Comparison of ENCODE assay signal across 8 mouse cellular contexts in the genomic region with DNA sequence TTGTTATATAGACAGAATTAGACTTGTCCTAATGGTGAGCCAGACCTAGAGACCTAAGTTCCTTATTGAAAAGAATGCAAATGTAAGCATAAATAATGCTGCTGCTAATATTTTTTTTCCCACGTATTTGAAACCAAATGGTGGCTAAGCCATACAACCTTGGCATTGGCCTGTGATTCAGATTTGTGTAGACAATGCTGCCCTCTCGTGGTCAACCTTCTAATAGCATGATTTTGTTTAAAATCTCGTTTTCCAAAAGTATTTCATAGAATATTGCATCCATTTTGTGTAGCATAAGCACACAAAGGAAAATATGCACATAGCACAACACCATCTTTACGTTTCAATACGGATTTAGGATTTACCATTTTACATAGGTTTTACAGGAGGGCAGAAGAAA.
DNase-seq lines count a peak whose midpoint lies in the region; ATAC-seq and TF ChIP-seq lines count a peak whose summit lies in the region.

No protein-coding gene starts in this region.

- TF ChIP-seq CTCF in forebrain, postnatal 0 days (IDR thresholded peaks at IDR 0.05; ENCODE audit: low read depth): peak; percentile 86
- peak; percentile 16; the same call in 1 of the 2 replicates for TF ChIP-seq CTCF in spleen, adult 2 months (IDR thresholded peaks at IDR 0.05; ENCODE audit: extremely low read depth, insufficient read depth, insufficient read length, insufficient replicate concordance)

- H3K27me3 ChIP-seq in forebrain, postnatal 0 days (ENCODE audit: insufficient read depth, low read length): no peaks in the 10 kb centered on the region
- no peaks in the 10 kb centered on the region for H3K27me3 ChIP-seq in forebrain, embryonic 13.5 days
- H3K27me3 ChIP-seq in embryonic facial prominence, embryonic 11.5 days (ENCODE audit: control insufficient read depth, insufficient read depth, low read length): no peaks in the 10 kb centered on the region
- H3K27me3 ChIP-seq in spleen, adult 2 months (ENCODE audit: control insufficient read depth, insufficient read depth, low read length): no peaks in the 10 kb centered on the region

- peak; percentile 16; the same call in 1 of the 2 replicates for ATAC-seq in forebrain, postnatal 0 days
- ATAC-seq in forebrain, embryonic 13.5 days: no peak
- no peak for ATAC-seq in embryonic facial prominence, embryonic 11.5 days (replicated peaks; ENCODE audit: insufficient number of reproducible peaks, low FRiP score, low TSS enrichment, low read depth)

- H3K36me3 ChIP-seq in forebrain, postnatal 0 days (ENCODE audit: insufficient read depth): no peaks in the 10 kb centered on the region
- no peaks in the 10 kb centered on the region for H3K36me3 ChIP-seq in forebrain, embryonic 13.5 days (ENCODE audit: poor library complexity, severe bottlenecking)
- no peaks in the 10 kb centered on the region for H3K36me3 ChIP-seq in embryonic facial prominence, embryonic 11.5 days (replicated peaks; ENCODE audit: control insufficient read depth, insufficient read depth, low read depth, low read length)
- no peaks in the 10 kb centered on the region for H3K36me3 ChIP-seq in spleen, adult 2 months (ENCODE audit: control insufficient read depth, insufficient read depth, low read length)

- DNase-seq in forebrain, postnatal 0 days: peak; percentile 94
- peak; percentile 84 for DNase-seq in 416B (ENCODE audit: low read depth)
- peak; percentile 80 for DNase-seq in adrenal gland, postnatal 10 days
- DNase-seq in embryonic facial prominence, embryonic 11.5 days (ENCODE audit: low spot score): peak; percentile 91
- DNase-seq in kidney, postnatal 4 days: peak; percentile 57 to 58
- peak; percentile 78 for DNase-seq in lung, postnatal 10 days
- DNase-seq in spleen, adult 2 months (ENCODE audit: low read depth in 1 of 2, low spot score in 2 of 2): peak; percentile 42 to 45

- H3K9ac ChIP-seq in forebrain, postnatal 0 days: no peak overlapping the region
- no peak overlapping the region for H3K9ac ChIP-seq in forebrain, embryonic 13.5 days
- H3K9ac ChIP-seq in embryonic facial prominence, embryonic 11.5 days (replicated peaks; ENCODE audit: low read length): no peak overlapping the region

- no peak overlapping the region for H3K27ac ChIP-seq in forebrain, postnatal 0 days (ENCODE audit: low read depth, low read length)
- H3K27ac ChIP-seq in forebrain, embryonic 13.5 days: no peak overlapping the region
- H3K27ac ChIP-seq in embryonic facial prominence, embryonic 11.5 days (replicated peaks; ENCODE audit: low read depth, low read length): no peak overlapping the region
- no peak overlapping the region for H3K27ac ChIP-seq in spleen, adult 2 months (ENCODE audit: insufficient read depth, low read length)

- no peaks in the 10 kb centered on the region for H3K9me3 ChIP-seq in forebrain, postnatal 0 days (ENCODE audit: low read length)
- H3K9me3 ChIP-seq in forebrain, embryonic 13.5 days (replicated peaks): no peaks in the 10 kb centered on the region
- no peaks in the 10 kb centered on the region for H3K9me3 ChIP-seq in embryonic facial prominence, embryonic 11.5 days (replicated peaks; ENCODE audit: control insufficient read depth, low read length)

- 1% methylated on average over 5 of the region's 5 CpGs for WGBS in forebrain, postnatal 0 days
- 2% methylated on average over 5 of the region's 5 CpGs for WGBS in forebrain, embryonic 13.5 days
- 1% methylated on average over 5 of the region's 5 CpGs for WGBS in embryonic facial prominence, embryonic 11.5 days
- WGBS in spleen, adult 2 months: 1% methylated on average over 5 of the region's 5 CpGs

- peaks cover 8% of the 10 kb centered on the region for H3K4me1 ChIP-seq in forebrain, postnatal 0 days (ENCODE audit: insufficient read depth)
- peaks cover 10% of the 10 kb centered on the region for H3K4me1 ChIP-seq in forebrain, embryonic 13.5 days
- no peaks in the 10 kb centered on the region for H3K4me1 ChIP-seq in embryonic facial prominence, embryonic 11.5 days (ENCODE audit: control insufficient read depth, insufficient read depth, low read length)
- H3K4me1 ChIP-seq in spleen, adult 2 months (ENCODE audit: control insufficient read depth, insufficient read depth, insufficient read length): peaks cover 2% of the 10 kb centered on the region; the same call in 1 of the 2 replicates

- no peak for TF ChIP-seq POLR2A in spleen, adult 2 months (IDR thresholded peaks at IDR 0.05; ENCODE audit: low read depth, low read length)

- no peak overlapping the region for H3K4me2 ChIP-seq in forebrain, postnatal 0 days (ENCODE audit: low read depth)
- no peak overlapping the region for H3K4me2 ChIP-seq in forebrain, embryonic 13.5 days
- H3K4me2 ChIP-seq in embryonic facial prominence, embryonic 11.5 days (ENCODE audit: low read depth, low read length): no peak overlapping the region

- no peak overlapping the region for H3K4me3 ChIP-seq in forebrain, postnatal 0 days (ENCODE audit: low read depth, low read length)
- H3K4me3 ChIP-seq in forebrain, embryonic 13.5 days: no peak overlapping the region
- H3K4me3 ChIP-seq in embryonic facial prominence, embryonic 11.5 days (ENCODE audit: low read depth, low read length): no peak overlapping the region
- H3K4me3 ChIP-seq in spleen, adult 2 months (ENCODE audit: extremely low read depth, insufficient read depth, insufficient read length): no peak overlapping the region

Comparison
In these comparisons a context has a peak if more than half of its experiments do, and no peak if none do; other contexts are left out.
1. DNase-seq: peak in every context shown above with its lines; median percentile 94 in forebrain, postnatal 0 days; 91 in embryonic facial prominence, embryonic 11.5 days; 84 in 416B; 80 in adrenal gland, postnatal 10 days; 78 in lung, postnatal 10 days; 58 in kidney, postnatal 4 days; 44 in spleen, adult 2 months.